Mouse (Mus musculus): Measurements from ENCODE around the gene B3galt6. TPM values are rescaled to one million over a fixed set of nuclear protein-coding genes. Genes with fewer than 3 reads are reported as not detected.
A peak's percentile ranks its signal among the peaks of the same experiment; 100 is the strongest.

The B3galt6 gene
- total RNA-seq, 1 experiment from 2014 or later: 9.0 TPM

DNA sequence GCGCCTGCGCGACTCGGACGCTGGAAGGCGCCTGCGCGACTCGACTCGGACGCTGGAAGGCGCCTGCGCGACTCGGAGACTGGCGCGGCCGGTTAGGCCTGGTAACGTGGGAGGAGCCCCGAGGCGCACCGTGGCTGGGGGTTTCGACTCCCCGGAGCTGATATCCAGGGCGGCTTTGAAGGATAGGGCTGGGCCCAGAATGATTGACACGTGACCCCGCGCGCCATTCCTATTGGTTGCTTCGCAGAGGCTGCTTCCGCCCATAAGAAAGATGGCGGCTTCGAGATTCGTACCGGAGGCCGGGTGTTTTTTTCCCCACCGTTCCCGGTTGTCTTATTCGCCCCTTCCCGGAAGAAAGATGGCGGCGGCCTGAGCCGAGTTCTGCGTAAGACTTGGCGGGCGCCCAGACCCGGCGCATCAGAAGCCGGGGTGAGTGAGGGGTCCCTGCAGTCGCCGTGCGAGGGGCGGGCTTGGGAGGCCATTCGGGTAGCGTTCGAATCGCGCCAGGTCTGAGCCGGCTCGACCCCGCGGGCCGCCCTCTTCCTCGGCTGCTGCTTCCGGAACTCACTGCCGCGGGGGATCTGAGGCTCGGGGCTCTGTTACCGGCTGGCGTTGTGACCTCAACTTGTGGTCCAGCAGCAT is 578 bp upstream of the B3galt6 start:
- ATAC-seq (replicated peaks; ENCODE audit: low read depth, poor library complexity, severe bottlenecking): peak; percentile 70

DNA sequence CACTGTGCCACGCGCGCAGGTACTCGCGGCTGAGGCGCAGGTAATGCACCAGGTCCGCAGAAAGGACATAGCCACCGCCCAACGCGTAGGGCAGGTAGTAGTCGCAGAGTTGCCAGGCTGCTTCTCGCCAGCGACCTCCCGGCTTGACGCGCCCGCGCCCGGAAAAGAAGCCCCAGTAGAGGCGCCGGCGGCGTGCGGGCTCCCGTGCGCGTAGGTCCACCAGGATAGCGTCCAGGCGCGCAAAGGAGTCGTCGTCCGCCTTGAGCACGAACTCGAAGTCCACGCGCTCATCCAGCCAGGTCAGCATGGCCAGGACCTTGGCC is 580 bp downstream of the B3galt6 start:
- no peak for ATAC-seq (replicated peaks; ENCODE audit: low read depth, poor library complexity, severe bottlenecking)

DNA sequence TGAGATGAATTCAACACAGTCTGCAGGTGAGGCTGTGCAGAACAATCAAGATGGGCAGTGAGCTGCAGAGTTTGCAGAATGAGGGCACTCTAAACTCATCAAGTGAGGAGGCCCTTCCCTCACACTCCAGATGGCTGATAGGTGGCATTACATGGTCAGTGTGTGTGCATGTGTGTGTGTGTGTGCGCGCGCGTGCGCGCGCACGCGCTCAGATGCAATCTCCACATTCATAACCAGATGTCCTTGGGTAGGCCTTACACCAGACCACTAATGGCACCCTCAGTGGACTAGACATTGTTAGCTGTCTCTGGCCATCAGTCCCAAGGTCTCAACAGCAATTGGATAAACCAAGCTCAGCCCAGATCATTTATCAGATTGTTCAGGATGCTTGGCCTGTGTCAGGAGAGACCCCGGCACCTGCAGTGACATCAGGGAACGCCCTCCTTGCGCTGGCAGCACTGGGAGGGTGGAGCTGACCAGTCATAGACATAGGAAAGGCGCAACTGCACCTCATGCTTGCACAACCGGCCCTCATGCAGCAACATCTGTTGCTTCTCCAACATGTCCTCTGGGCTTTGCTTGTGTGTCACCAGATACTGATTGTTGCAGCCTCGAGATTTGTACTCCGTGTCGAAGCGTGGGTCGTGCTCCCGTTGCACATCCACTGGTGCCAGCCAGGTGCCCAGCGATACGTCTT is 1.1 kb downstream of the B3galt6 start:
- no peak for ATAC-seq (replicated peaks; ENCODE audit: low read depth, poor library complexity, severe bottlenecking)

DNA sequence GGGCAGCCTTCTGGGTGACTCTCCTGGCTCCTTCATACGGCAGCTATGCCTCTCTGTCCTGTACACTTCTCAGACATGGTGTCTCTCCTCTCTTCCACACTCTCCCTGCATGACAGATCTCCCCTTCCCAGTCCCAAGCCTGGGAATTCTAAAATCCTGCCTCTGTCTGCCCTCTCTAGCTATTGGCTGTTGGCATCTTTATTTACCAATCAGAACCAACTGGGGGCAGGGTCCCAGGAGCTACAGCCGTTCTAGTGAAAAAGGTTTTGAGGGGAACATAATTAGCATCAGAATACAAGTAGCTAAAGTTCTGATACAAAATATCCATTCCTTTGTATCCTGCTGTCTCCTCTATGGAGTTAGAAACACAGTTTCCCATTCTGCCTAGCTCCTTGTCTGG is 8.7 kb downstream of the B3galt6 start:
- no peak for ATAC-seq (replicated peaks; ENCODE audit: low read depth, poor library complexity, severe bottlenecking)

DNA sequence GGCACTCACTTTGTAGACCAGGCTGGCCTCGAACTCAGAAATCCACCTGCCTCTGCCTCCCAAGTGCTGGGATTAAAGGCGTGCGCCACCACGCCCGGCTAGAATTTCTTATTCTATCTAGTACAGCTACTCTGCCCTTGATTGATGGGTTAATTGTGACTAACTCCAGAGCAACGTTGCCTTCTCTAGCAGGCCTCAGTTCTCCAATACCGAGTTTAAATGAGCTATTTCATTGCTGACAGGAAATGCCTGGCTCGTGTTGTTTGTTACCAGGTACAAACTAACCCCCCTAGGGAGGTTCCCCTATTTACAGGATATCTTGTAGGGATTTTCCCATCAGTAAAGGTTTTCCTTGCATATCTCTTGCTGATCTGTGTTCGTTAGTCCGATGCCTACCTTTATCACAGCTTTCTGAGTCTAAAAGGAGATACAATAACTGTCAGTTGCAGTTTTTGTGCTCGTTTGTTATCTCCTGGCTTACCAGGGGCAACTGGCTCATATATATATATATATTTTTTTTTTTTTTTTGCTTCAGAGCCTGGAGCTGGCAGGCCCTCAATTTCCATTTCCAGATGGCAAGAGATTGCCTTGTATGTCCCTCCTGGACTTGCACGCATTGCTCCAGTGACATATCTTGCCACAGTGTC is 10.9 kb downstream of the B3galt6 start:
- no peak for ATAC-seq (replicated peaks; ENCODE audit: low read depth, poor library complexity, severe bottlenecking)

DNA sequence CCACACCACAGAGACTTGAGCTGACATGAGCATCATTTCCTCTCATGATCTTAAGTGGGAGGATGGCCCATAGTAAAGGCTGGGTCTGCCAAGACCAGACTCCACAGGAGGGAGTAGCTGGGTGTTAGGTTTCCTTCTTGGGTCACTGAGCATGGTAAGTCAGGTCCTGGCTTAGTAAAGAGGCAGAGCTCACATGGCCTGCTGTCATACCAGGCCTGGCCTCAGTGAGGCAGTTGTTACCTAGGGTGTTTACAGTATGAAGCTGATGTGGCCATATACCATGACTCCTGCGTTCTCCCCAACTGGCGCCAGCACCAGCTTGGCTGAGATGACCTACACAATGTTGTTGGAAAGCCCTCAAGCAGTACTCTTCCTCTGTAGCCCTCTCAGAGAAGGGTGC is 19.2 kb downstream of the B3galt6 start:
- peak; percentile 59; the same call in 1 of the 2 replicates for ATAC-seq (replicated peaks; ENCODE audit: low read depth, poor library complexity, severe bottlenecking)

DNA sequence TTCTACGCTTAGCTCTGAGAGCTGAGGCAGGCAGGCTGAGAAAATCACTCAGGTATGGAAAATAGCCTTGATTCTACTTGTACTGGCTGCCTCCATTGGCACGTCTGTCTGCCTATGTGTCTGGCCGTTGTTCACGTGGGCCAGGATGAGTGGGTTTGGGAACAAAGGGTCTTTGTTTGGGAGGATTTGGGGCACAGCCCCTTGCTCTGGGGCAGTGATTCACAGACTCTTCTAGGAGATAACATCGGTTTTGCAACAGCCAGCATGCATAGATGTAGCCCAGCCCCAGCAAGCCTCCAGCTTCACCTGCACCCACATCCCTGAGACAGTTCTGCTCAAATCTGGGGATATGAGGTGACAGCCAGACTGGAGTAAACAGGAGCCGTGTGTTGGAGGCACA is 19.8 kb downstream of the B3galt6 start:
- no peak for ATAC-seq (replicated peaks; ENCODE audit: low read depth, poor library complexity, severe bottlenecking)

DNA sequence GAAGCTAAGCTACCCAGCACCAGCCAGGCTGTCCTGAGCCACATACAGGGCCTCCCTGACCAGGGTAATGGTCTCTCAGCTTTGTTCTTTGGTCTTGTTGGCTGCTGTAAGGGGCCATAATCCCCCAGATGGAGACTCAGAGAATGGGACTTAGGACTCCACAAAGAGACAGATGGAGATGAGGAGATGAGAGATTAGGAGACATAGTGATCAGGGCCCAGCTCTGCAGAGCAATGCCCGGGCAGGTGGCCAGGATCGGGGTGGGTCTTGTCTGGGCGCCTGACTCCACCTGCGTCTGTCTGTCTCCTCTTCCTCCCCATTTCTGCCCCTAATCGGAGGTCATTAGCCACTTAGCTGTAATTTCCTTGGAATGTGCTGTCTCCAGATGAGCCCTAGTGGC is 22.2 kb downstream of the B3galt6 start:
- ATAC-seq (replicated peaks; ENCODE audit: low read depth, poor library complexity, severe bottlenecking): no peak; the same call in 1 of the 2 replicates

DNA sequence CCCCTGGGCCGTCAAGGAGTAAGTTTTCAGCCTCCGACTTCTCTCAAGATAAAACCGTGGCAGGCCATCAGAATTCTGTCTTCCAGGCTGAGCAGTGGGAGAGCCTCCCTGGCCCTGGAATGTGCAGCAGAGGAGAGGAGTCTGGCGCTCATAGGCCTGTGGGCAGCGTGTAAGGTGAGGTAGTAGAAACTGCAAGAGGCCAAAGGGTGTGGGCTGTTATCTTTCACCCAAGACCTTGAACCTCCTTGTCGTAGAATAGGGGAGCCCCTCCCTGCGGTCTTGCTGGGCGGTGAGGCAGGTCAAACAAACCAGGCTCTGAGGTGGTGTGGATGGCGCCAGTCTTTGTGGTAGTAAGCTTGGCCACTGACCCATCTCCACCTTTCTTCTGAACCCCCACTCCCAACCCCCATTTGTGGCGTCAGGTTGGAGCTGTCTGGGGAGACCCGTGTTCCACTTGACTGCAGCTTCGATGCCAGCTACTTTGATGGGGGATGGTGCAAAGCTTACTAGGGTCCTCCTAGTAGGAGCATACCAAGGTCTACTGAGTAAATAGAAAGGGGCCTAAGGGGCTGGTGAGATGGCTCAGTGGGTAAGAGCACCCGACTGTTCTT is 23.3 kb downstream of the B3galt6 start:
- no peak for ATAC-seq (replicated peaks; ENCODE audit: low read depth, poor library complexity, severe bottlenecking)

DNA sequence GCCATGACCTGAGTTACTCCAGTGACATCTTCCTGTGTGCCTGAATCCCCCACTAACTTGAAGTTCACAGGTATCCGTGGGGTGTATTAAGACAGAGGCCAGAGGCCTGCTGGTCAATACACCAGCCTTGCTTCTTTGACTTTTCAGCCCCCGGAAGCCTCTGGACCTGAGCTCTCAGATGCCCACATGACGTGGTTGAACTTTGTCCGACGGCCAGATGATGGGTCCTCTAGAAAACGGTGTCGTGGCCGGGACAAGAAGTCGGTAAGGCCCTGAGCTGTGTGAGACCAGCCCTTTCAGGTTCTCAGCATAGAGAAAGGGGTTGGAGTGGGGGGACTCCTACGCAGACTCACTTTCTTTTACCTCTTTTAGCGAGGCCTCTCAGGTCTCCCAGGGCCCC is 28.1 kb downstream of the B3galt6 start:
- no peak for ATAC-seq (replicated peaks; ENCODE audit: low read depth, poor library complexity, severe bottlenecking)

DNA sequence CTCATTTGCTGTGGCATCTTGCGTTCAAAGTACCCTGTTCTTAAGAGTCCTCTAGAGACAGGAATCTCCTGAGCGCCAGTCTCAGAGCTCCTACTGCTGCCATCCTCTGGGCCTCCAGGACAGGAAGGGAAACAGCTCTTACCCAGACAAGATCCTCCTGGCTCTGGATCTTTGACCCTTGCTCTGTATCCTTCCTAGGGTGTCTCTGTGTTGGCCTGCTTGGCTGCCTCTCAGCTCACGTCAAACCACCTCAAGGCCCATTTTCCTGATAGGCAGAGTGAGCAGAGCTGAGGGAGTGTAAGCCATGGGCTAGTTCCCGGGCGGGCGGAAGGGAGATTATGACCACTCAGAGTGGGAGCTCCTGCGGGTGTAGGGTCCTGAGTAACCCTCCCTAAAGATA is 29.3 kb downstream of the B3galt6 start:
- no peak for ATAC-seq (replicated peaks; ENCODE audit: low read depth, poor library complexity, severe bottlenecking)

DNA sequence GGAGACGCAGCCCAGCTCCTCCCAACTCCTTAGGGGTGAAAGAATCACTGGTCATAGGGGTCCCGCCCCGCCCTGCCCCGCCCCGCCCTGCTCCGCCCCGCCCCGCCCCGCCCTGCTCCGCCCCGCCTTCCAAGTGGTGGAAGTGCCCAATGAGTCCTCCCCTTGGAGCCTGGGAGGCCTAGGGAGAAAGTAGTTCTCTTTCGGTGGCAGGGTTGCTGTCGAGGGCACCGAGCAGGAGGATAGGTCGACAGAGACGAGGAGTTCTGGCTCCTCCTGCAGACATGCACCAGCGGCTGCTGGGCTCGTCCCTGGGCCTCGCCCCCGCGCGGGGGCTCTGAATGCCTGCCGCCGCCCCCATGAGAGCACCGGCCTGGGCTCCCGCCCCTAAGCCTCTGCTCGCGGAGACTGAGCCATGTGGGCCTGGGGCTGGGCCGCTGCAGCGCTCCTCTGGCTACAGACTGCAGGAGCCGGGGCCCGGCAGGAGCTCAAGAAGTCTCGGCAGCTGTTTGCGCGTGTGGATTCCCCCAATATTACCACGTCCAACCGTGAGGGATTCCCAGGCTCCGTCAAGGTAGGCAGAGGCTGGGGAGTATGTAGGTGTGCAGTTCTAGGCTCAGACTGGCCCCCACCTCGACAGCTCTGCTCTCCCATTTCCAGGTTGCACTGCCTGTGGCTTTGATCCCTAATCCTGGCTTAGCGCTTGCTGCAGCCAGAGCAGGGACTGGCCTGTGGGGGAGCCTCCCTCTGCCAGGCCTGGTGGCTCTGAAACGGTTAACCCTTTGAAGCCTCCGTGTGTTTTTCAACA is 30.1 kb downstream of the B3galt6 start, which contains the start of gene C1qtnf12:
C1qtnf12 (plus strand) TSS at position 152 of the 805 bp plus-strand sequence.
- ATAC-seq (replicated peaks; ENCODE audit: low read depth, poor library complexity, severe bottlenecking): peak; percentile 84

DNA sequence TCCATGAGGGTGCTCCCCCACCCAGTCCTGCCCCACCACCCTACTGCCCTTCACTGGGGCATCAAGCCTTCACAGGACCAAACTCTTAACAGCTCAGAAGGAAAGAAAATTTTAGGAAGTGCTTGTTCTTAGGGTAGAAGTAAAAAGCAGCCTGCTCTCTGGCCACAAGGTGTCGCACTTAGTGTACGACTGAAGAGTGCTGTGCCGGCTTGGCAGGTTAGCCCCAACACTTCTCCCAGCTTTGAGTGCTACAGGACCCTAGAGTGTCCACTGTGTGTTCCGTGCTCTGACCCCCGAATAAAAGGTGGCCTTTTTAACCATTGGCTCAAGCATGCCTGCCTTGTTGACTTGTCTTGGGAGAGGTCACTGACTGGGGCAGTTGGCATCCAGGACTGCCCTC is 33.2 kb downstream of the B3galt6 start:
- ATAC-seq (replicated peaks; ENCODE audit: low read depth, poor library complexity, severe bottlenecking): peak; percentile 67

DNA sequence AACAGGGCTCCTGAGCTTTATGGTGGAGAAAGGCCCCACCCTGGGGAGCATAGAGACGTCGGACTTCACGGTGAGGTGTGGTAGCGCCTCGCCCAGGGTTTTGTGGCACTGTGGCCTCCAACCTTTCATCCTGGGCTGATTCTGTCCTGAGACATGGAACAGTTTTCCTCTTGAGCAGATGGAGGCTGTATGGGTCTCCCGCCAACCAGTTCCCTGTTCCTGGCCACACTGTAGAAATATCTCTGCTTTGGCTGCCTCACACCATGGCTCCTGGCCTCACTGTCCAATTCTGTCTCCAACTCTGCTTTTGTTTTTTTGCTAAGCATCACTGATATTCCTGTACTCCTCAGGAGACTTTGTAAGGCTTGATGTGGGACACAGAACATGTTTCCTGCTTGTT is 37.0 kb downstream of the B3galt6 start:
- ATAC-seq (replicated peaks; ENCODE audit: low read depth, poor library complexity, severe bottlenecking): no peak

DNA sequence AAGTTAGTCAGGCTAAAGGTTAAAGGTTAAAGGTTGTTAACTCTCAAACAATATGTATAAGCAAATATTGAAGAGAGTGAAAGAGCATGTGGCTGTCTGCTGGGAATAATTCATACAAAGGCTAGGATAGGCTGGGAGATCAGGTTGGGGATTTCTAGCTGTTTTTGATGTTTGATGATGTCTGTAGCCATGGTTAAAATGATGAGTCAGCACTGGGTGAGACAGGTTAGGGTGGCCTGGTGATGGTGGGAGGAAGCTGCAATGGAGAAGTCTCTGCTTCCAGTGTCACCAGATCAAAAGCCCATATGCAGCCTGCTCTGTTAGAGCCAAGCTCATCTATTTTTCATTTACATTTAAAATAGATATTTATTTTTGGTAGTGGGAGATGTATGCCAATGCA is 45.4 kb downstream of the B3galt6 start:
- no peak for ATAC-seq (replicated peaks; ENCODE audit: low read depth, poor library complexity, severe bottlenecking)

DNA sequence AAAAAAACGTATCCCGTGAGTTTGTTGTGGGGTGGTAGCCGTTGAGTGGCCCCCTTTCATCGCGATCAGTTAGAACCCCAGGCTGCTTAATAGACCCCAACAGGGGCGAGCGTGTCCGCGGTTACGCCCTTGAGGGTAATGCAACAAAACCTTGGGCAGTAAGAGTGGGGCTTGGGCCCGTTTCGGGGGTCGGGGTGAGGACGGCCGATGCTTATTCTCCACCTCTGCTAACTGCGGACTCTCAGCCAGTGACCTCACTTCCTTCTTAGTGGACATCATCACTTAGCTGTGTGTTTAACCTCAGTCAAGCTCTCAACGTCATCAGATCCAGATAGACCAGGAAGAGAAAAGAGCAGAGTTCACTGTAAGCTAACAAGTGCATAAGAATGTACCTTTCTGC is 48.2 kb downstream of the B3galt6 start:
- ATAC-seq (replicated peaks; ENCODE audit: low read depth, poor library complexity, severe bottlenecking): peak; percentile 37

DNA sequence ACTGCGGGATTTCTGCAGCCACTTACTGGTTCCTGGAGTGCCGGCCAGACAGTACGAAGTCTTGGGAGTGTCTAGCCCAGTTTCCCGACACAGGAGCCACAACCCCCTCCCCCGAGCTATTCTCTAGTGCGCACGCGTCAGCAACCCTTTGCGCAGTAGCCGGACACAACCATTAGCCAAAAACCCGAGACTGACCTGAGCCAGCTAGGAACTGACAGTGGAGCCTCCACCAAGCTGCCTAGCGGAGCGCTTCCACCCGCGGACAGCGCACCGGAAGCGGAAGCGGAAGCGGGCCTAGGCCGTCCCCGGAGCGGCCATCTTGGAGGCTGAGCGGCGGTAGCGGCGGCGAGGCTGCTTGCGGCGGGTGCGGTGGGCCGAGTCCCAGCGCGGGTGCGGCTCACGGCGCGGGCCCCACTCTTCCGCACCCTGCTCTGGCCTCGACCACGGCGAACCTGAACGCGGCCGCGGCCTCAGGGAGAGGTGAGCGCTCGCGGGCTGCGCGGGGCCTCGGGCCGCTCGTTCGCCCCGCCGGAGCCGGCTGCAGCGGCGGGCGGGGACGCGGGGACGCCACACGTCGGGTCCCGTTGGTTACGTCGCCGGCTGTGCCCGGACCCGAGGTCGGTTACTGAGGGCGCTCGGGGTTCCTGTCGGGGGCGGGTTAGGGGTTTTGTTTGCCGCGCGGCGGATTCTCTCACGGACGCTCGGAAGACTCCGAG is 48.8 kb downstream of the B3galt6 start, which contains the start of gene Ube2j2:
Ube2j2 (plus strand) TSS at position 298 of the 716 bp plus-strand sequence.
- ATAC-seq (replicated peaks; ENCODE audit: low read depth, poor library complexity, severe bottlenecking): peak; percentile 95

DNA sequence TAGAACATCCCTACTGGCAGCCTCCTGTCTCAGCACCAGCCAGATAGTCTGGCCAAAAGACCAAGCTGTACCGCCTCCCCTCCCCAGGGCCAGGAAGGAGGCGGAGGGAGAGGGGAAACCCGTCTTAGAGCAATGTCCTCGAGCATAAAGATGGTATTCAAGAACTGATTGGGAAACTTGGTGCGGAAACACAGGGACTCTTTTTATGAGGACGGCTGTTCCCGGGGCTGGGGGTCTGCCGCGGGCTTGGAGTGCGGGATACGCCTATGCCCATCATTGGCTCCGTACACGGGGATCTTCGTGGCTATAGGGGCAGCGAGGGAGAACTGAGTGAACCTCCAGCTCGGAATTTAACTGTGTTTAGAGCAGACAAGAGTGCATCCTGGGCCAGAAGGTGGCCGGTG is 49.4 kb downstream of the B3galt6 start:
- ATAC-seq (replicated peaks; ENCODE audit: low read depth, poor library complexity, severe bottlenecking): peak; percentile 33
